Mouse (Mus musculus) ES-Bruce4 (cell line): ENCODE measurements at regions not wholly inside any gene's neighbourhood (a gene's known extent, or its start where the extent isn't known, plus 50 kb on each side); places are given as distances from the start of the nearest gene placed in this dataset.

ENCODE experiments used
- CTCF ChIP-seq: IDR thresholded peaks from one replicate; pipeline ENCODE4 v1.8.1; 2011; ENCODE audit warnings: low read depth, low read length
- EP300 ChIP-seq: IDR thresholded peaks from 2 replicates; pipeline ENCODE4 v1.6.1; 2011; ENCODE audit warnings: low read depth, low read length; ENCODE audit not compliant: insufficient read depth

- TF ChIP-seq EP300 (no peak), CTCF (no peak)
Measured at GRCm38 (mm10) chr9:52277954-52278700, 109.8 kb upstream of the Zc3h12c start.
